Mouse (Mus musculus) liver, embryonic 11.5 days (tissue): ENCODE data around the gene Gm21885. TPM values are rescaled to one million over a fixed set of nuclear protein-coding genes. Genes with fewer than 3 reads are reported as not detected.

Experiments used
- ATAC-seq: fragments of 200-750 bp; cut with Nextera tagmentation; replicated peaks from 2 replicates; pipeline ENCODE4 v1.8.0; 2017; ENCODE audit warnings: moderate number of reproducible peaks, mild to moderate bottlenecking, moderate TSS enrichment, moderate library complexity; ENCODE audit not compliant: low FRiP score
- DNase-seq: peaks from one replicate; pipeline ENCODE4 v3.0.0-alpha.2; 2017; ENCODE audit warnings: low spot score
- H3K27ac ChIP-seq: fragments of 300-500 bp; sonication (generic); 2 replicates; pipeline ENCODE4 v1.5.1; 2014; ENCODE audit warnings: mild to moderate bottlenecking, low read depth, low read length, control low read depth
- H3K27me3 ChIP-seq: fragments of 300-500 bp; sonication (generic); replicated peaks from 2 replicates; pipeline ENCODE4 v1.6.1; 2014; ENCODE audit warnings: low read length, mixed read lengths; ENCODE audit not compliant: control insufficient read depth, insufficient read depth
- H3K36me3 ChIP-seq: fragments of 300-500 bp; sonication (generic); 2 replicates; pipeline ENCODE4 v1.6.1; 2014; ENCODE audit warnings: mild to moderate bottlenecking, low read length, moderate library complexity, mixed read lengths; ENCODE audit not compliant: control insufficient read depth, insufficient read depth
- H3K4me1 ChIP-seq: fragments of 300-500 bp; sonication (generic); replicated peaks from 2 replicates; pipeline ENCODE4 v1.6.1; 2014; ENCODE audit warnings: low read length, mixed read lengths; ENCODE audit not compliant: control insufficient read depth, insufficient read depth
- H3K4me2 ChIP-seq: fragments of 300-500 bp; sonication (generic); 2 replicates; pipeline ENCODE4 v1.6.1; 2014; ENCODE audit warnings: mild to moderate bottlenecking, control low read depth, moderate library complexity
- H3K4me3 ChIP-seq: fragments of 300-500 bp; sonication (generic); 2 replicates; pipeline ENCODE4 v1.5.1; 2014; ENCODE audit warnings: low read depth, low read length, control low read depth
- H3K9ac ChIP-seq: fragments of 300-500 bp; sonication (generic); 2 replicates; pipeline ENCODE4 v1.6.1; 2014; ENCODE audit warnings: low read depth, low read length, control low read depth
- H3K9me3 ChIP-seq: fragments of 300-500 bp; sonication (generic); 2 replicates; pipeline ENCODE4 v1.6.1; 2016; ENCODE audit warnings: low read length, inconsistent platforms, mixed read lengths; ENCODE audit not compliant: control insufficient read depth
- WGBS: fragments of 180-500 bp; shearing (Covaris S2); extraction: QIAGEN DNeasy Blood & Tissue Kit; methylation state at CpG from one replicate; pipeline ENCODE4 v1.1.7; 2014; 5-methylcytosine and 5-hydroxymethylcytosine counted together
- polyA plus RNA-seq: library from polyadenylated mRNA; unstranded; fragments of >200 nt; fragmentation: Nextera tagmentation; extraction: Ambion mirVana; gene quantifications from 2 replicates; pipeline ENCODE4 v1.2.1, GENCODE M21; 2014

Gm21885 gene
- polyA plus RNA-seq, 1 experiment from 2014 or later, result not detected

GRCm38 (mm10) chr11:94274206-94274867 lies 7.3 kb upstream of the Gm21885 start:
- Histone ChIP-seq H3K27me3 (no peaks in the 10 kb centered on the region), H3K27ac (peak overlapping the region; percentile 42; the same call in 1 of the 2 replicates), H3K36me3 (no peaks in the 10 kb centered on the region), H3K9me3 (no peaks in the 10 kb centered on the region), H3K4me2 (peak overlapping the region; percentile 12), H3K4me1 (peaks cover 24% of the 10 kb centered on the region), H3K4me3 (no peak overlapping the region), H3K9ac (peak overlapping the region; percentile 51; the same call in 1 of the 2 replicates)
- ATAC-seq, result peak; percentile 79
- 61% methylated on average over 10 of the region's 10 CpGs for WGBS
- DNase-seq, result no peak

- WGBS, result 84% methylated on average over 7 of the region's 7 CpGs
- Histone ChIP-seq H3K27me3 (no peaks in the 10 kb centered on the region), H3K4me1 (peaks cover 24% of the 10 kb centered on the region), H3K4me2 (no peak overlapping the region), H3K4me3 (no peak overlapping the region), H3K36me3 (no peaks in the 10 kb centered on the region), H3K9ac (no peak overlapping the region), H3K9me3 (no peaks in the 10 kb centered on the region), H3K27ac (no peak overlapping the region)
- ATAC-seq (no peak), DNase-seq (no peak)
Observed at GRCm38 (mm10) chr11:94275226-94275625, 6.4 kb upstream of the Gm21885 start.

GRCm38 (mm10) chr11:94275686-94276085 lies 6.0 kb upstream of the Gm21885 start:
- H3K4me1 ChIP-seq, result peaks cover 24% of the 10 kb centered on the region
- no peak overlapping the region for H3K4me3 ChIP-seq
- no peak overlapping the region for H3K4me2 ChIP-seq
- DNase-seq (no peak), ATAC-seq (no peak)
- no peak overlapping the region for H3K9ac ChIP-seq
- no peaks in the 10 kb centered on the region for H3K9me3 ChIP-seq
- no peak overlapping the region for H3K27ac ChIP-seq
- 82% methylated on average over 2 of the region's 2 CpGs for WGBS
- no peaks in the 10 kb centered on the region for H3K27me3 ChIP-seq
- no peaks in the 10 kb centered on the region for H3K36me3 ChIP-seq

GRCm38 (mm10) chr11:94276869-94277337 lies 4.8 kb upstream of the Gm21885 start:
- Histone ChIP-seq H3K4me2 (peak overlapping the region; percentile 85), H3K4me3 (peak overlapping the region; percentile 41), H3K36me3 (no peaks in the 10 kb centered on the region), H3K9me3 (no peaks in the 10 kb centered on the region), H3K27me3 (no peaks in the 10 kb centered on the region), H3K4me1 (peaks cover 30% of the 10 kb centered on the region), H3K27ac (no peak overlapping the region), H3K9ac (peak overlapping the region; percentile 43)
- WGBS, result 8% methylated on average over 20 of the region's 20 CpGs
- DNase-seq, result peak; percentile 80
- ATAC-seq, result peak; percentile 56

- DNase-seq (no peak), ATAC-seq (no peak)
- Histone ChIP-seq H3K4me1 (peaks cover 11% of the 10 kb centered on the region; the same call in 1 of the 2 replicates), H3K4me3 (no peak overlapping the region), H3K9ac (no peak overlapping the region), H3K27me3 (no peaks in the 10 kb centered on the region), H3K36me3 (peaks cover 12% of the 10 kb centered on the region), H3K4me2 (no peak overlapping the region), H3K9me3 (no peaks in the 10 kb centered on the region), H3K27ac (no peak overlapping the region)
- 65% methylated on average over 5 of the region's 5 CpGs for WGBS
Observed at GRCm38 (mm10) chr11:94282291-94282690, 618 bp downstream of the Gm21885 start.

- 95% methylated on average over 6 of the region's 6 CpGs for WGBS
- no peak for DNase-seq
- H3K36me3 ChIP-seq, result peaks cover 19% of the 10 kb centered on the region
- no peaks in the 10 kb centered on the region for H3K9me3 ChIP-seq
- H3K27me3 ChIP-seq, result no peaks in the 10 kb centered on the region
- ATAC-seq, result no peak
- 0 out of 2 replicates have a peak, but pooled peaks cover 8% of the 10 kb centered on the region for H3K4me1 ChIP-seq
- H3K9ac ChIP-seq, result no peak overlapping the region
- no peak overlapping the region for H3K4me3 ChIP-seq
- no peak overlapping the region for H3K27ac ChIP-seq
- no peak overlapping the region for H3K4me2 ChIP-seq
Observed at GRCm38 (mm10) chr11:94283536-94284099, 1.9 kb downstream of the Gm21885 start.

- ATAC-seq (no peak), DNase-seq (no peak)
- 89% methylated on average over 11 of the region's 11 CpGs for WGBS
- H3K27ac ChIP-seq, result no peak overlapping the region
- H3K36me3 ChIP-seq, result peaks cover 21% of the 10 kb centered on the region
- no peaks in the 10 kb centered on the region for H3K27me3 ChIP-seq
- H3K9ac ChIP-seq, result no peak overlapping the region
- H3K4me3 ChIP-seq, result no peak overlapping the region
- peaks cover 11% of the 10 kb centered on the region; the same call in 1 of the 2 replicates for H3K4me1 ChIP-seq
- no peaks in the 10 kb centered on the region for H3K9me3 ChIP-seq
- no peak overlapping the region for H3K4me2 ChIP-seq
Observed at GRCm38 (mm10) chr11:94285886-94286574, 4.4 kb downstream of the Gm21885 start.

- no peaks in the 10 kb centered on the region for H3K9me3 ChIP-seq
- H3K4me2 ChIP-seq, result no peak overlapping the region
- H3K4me1 ChIP-seq, result peaks cover 3% of the 10 kb centered on the region; the same call in 1 of the 2 replicates
- H3K36me3 ChIP-seq, result peaks cover 26% of the 10 kb centered on the region
- 89% methylated on average over 5 of the region's 5 CpGs for WGBS
- H3K4me3 ChIP-seq, result no peak overlapping the region
- DNase-seq (no peak), ATAC-seq (no peak)
- no peak overlapping the region for H3K27ac ChIP-seq
- no peaks in the 10 kb centered on the region for H3K27me3 ChIP-seq
- no peak overlapping the region for H3K9ac ChIP-seq
Observed at GRCm38 (mm10) chr11:94287105-94287504, 5.4 kb downstream of the Gm21885 start.
